ENCODE assay signal across 8 mouse cellular contexts in the genomic region with DNA sequence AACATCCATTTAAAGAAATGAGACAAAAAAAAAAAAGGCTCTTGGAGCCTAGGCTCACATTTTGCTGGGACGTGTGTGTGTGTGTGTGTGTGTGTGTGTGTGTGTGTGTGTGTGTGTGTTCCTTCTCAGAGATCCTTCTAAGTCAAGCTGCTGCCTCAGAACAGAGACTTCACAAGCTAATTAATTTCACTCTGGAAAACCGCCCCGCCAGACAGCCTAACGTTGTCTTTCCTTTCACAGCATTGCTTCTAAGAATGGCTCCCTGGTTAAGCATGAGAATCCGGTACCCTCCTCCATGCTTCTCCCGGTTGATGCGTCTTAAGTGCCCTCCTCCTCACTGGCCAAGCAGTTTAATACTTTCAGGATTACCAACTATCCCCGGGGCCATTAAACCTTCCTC.
DNase-seq lines count a peak whose midpoint lies in the region; ATAC-seq and TF ChIP-seq lines count a peak whose summit lies in the region.

No protein-coding gene starts in this region.

- peak overlapping the region; percentile 34; the same call in 1 of the 2 replicates for H3K4me2 ChIP-seq in heart, embryonic 12.5 days
- peak overlapping the region; percentile 32 for H3K4me2 ChIP-seq in forebrain, embryonic 15.5 days (replicated peaks)
- H3K4me2 ChIP-seq in midbrain, embryonic 11.5 days, result peak overlapping the region; percentile 25; the same call in 1 of the 2 replicates
- H3K4me2 ChIP-seq in liver, embryonic 11.5 days, result no peak overlapping the region

- no peak for DNase-seq in heart, adult 8-10 months (ENCODE audit: low spot score)
- peak; percentile 82 for DNase-seq in midbrain, embryonic 11.5 days (ENCODE audit: low spot score, missing footprints)
- no peak for DNase-seq in ovary, postnatal 14 days (ENCODE audit: low spot score)
- no peak for DNase-seq in liver, embryonic 11.5 days (ENCODE audit: low spot score)

- ATAC-seq in heart, embryonic 12.5 days (ENCODE audit: insufficient number of reproducible peaks, low FRiP score), result no peak
- no peak for ATAC-seq in forebrain, embryonic 15.5 days (replicated peaks)
- ATAC-seq in midbrain, embryonic 11.5 days (ENCODE audit: low FRiP score), result no peak
- ATAC-seq in CD4-positive, CD25-positive, alpha-beta regulatory T cell, adult 4 months, result no peak
- ATAC-seq in liver, embryonic 11.5 days (replicated peaks; ENCODE audit: low FRiP score), result no peak

- no peaks in the 10 kb centered on the region for H3K36me3 ChIP-seq in heart, embryonic 12.5 days
- no peaks in the 10 kb centered on the region for H3K36me3 ChIP-seq in E14TG2a.4 (ENCODE audit: insufficient read depth, low read length)
- no peaks in the 10 kb centered on the region for H3K36me3 ChIP-seq in forebrain, embryonic 15.5 days
- H3K36me3 ChIP-seq in midbrain, embryonic 11.5 days (ENCODE audit: control insufficient read depth, insufficient read depth, low read length), result no peaks in the 10 kb centered on the region
- H3K36me3 ChIP-seq in liver, embryonic 11.5 days (ENCODE audit: control insufficient read depth, insufficient read depth, low read length), result no peaks in the 10 kb centered on the region

- no peaks in the 10 kb centered on the region for H3K4me1 ChIP-seq in heart, embryonic 12.5 days (replicated peaks)
- peaks cover 11% of the 10 kb centered on the region for H3K4me1 ChIP-seq in E14TG2a.4 (replicated peaks; ENCODE audit: low read depth, low read length)
- H3K4me1 ChIP-seq in forebrain, embryonic 15.5 days, result 0 out of 2 replicates have a peak, but pooled peaks cover 7% of the 10 kb centered on the region
- peaks cover 14% of the 10 kb centered on the region for H3K4me1 ChIP-seq in midbrain, embryonic 11.5 days (ENCODE audit: control insufficient read depth, insufficient read depth, low read length)
- H3K4me1 ChIP-seq in liver, embryonic 11.5 days (replicated peaks; ENCODE audit: control insufficient read depth, insufficient read depth, low read length), result no peaks in the 10 kb centered on the region

- H3K27ac ChIP-seq in heart, embryonic 12.5 days (ENCODE audit: poor library complexity, severe bottlenecking), result no peak overlapping the region
- H3K27ac ChIP-seq in forebrain, embryonic 15.5 days (replicated peaks), result 0 out of 2 replicates have a peak overlapping the region, but pooled peaks have one; percentile 11
- no peak overlapping the region for H3K27ac ChIP-seq in midbrain, embryonic 11.5 days (ENCODE audit: low read depth, low read length)
- no peak overlapping the region for H3K27ac ChIP-seq in liver, embryonic 11.5 days (ENCODE audit: low read depth, low read length)

- H3K9ac ChIP-seq in heart, embryonic 12.5 days, result no peak overlapping the region
- no peak overlapping the region for H3K9ac ChIP-seq in forebrain, embryonic 15.5 days (replicated peaks)
- no peak overlapping the region for H3K9ac ChIP-seq in midbrain, embryonic 11.5 days (ENCODE audit: low read length)
- H3K9ac ChIP-seq in liver, embryonic 11.5 days (ENCODE audit: low read depth, low read length), result no peak overlapping the region

- 60% methylated on average over 8 of the region's 8 CpGs for WGBS in heart, embryonic 12.5 days
- 16% methylated on average over 8 of the region's 8 CpGs for WGBS in forebrain, embryonic 15.5 days
- 22% methylated on average over 8 of the region's 8 CpGs for WGBS in midbrain, embryonic 11.5 days
- 54% methylated on average over 8 of the region's 8 CpGs for WGBS in liver, embryonic 11.5 days

- TF ChIP-seq CTCF in E14TG2a.4 (conservative IDR thresholded peaks at IDR 0.05; ENCODE audit: low read length), result no peak

- H3K4me3 ChIP-seq in heart, embryonic 12.5 days, result no peak overlapping the region
- H3K4me3 ChIP-seq in E14TG2a.4 (replicated peaks; ENCODE audit: low read length), result peak overlapping the region; percentile 41
- no peak overlapping the region for H3K4me3 ChIP-seq in forebrain, embryonic 15.5 days
- H3K4me3 ChIP-seq in midbrain, embryonic 11.5 days (ENCODE audit: low read depth, low read length), result no peak overlapping the region
- H3K4me3 ChIP-seq in liver, embryonic 11.5 days (ENCODE audit: low read depth, low read length), result no peak overlapping the region

- H3K27me3 ChIP-seq in heart, embryonic 12.5 days (replicated peaks), result no peaks in the 10 kb centered on the region; the same call in 1 of the 2 replicates
- H3K27me3 ChIP-seq in E14TG2a.4 (ENCODE audit: insufficient read depth, low read length), result peaks cover 14% of the 10 kb centered on the region
- no peaks in the 10 kb centered on the region for H3K27me3 ChIP-seq in forebrain, embryonic 15.5 days
- H3K27me3 ChIP-seq in midbrain, embryonic 11.5 days (ENCODE audit: control insufficient read depth, insufficient read depth, low read length), result no peaks in the 10 kb centered on the region
- H3K27me3 ChIP-seq in liver, embryonic 11.5 days (replicated peaks; ENCODE audit: control insufficient read depth, insufficient read depth, low read length), result no peaks in the 10 kb centered on the region

- no peaks in the 10 kb centered on the region for H3K9me3 ChIP-seq in heart, embryonic 12.5 days (replicated peaks)
- H3K9me3 ChIP-seq in E14TG2a.4 (ENCODE audit: low read length), result peaks cover 3% of the 10 kb centered on the region
- no peaks in the 10 kb centered on the region for H3K9me3 ChIP-seq in forebrain, embryonic 15.5 days
- no peaks in the 10 kb centered on the region for H3K9me3 ChIP-seq in midbrain, embryonic 11.5 days (ENCODE audit: control insufficient read depth, low read length)
- H3K9me3 ChIP-seq in liver, embryonic 11.5 days (ENCODE audit: control insufficient read depth, low read length), result no peaks in the 10 kb centered on the region
